Mouse (Mus musculus) kidney, postnatal 0 days (tissue): ENCODE data around the gene Cabin1. TPM values are rescaled to one million over a fixed set of nuclear protein-coding genes. Genes with fewer than 3 reads are reported as not detected.
A peak's percentile ranks its signal among the peaks of the same experiment; 100 is the strongest.

Experiments
- ATAC-seq: fragments of 200-750 bp; cut with Nextera tagmentation; replicated peaks from 2 replicates; pipeline ENCODE4 v1.8.0; 2017; ENCODE audit warnings: low read depth, moderate number of reproducible peaks, moderate TSS enrichment, moderate library complexity; ENCODE audit not compliant: low FRiP score
- DNase-seq: peaks from one replicate; pipeline ENCODE4 v3.0.0-alpha.2; 2016; ENCODE audit warnings: low spot score
- H3K27ac ChIP-seq: fragments of 300-500 bp; sonication (generic); 2 replicates; pipeline ENCODE4 v1.5.1; 2014; ENCODE audit warnings: mild to moderate bottlenecking
- H3K27me3 ChIP-seq: fragments of 300-500 bp; sonication (generic); 2 replicates; pipeline ENCODE4 v1.6.1; 2014; ENCODE audit warnings: low read length, mixed read lengths; ENCODE audit not compliant: insufficient read depth
- H3K36me3 ChIP-seq: fragments of 300-500 bp; sonication (generic); 2 replicates; pipeline ENCODE4 v1.6.1; 2014; ENCODE audit warnings: low read length, mixed read lengths; ENCODE audit not compliant: insufficient read depth
- H3K4me1 ChIP-seq: fragments of 300-500 bp; sonication (generic); replicated peaks from 2 replicates; pipeline ENCODE4 v1.6.1; 2014; ENCODE audit warnings: antibody characterized with exemption, low read length, mixed read lengths; ENCODE audit not compliant: insufficient read depth
- H3K4me2 ChIP-seq: fragments of 300-500 bp; sonication (generic); 2 replicates; pipeline ENCODE4 v1.6.1; 2014; ENCODE audit warnings: mild to moderate bottlenecking, low read length, moderate library complexity, mixed read lengths
- H3K4me3 ChIP-seq: fragments of 300-500 bp; sonication (generic); replicated peaks from 2 replicates; pipeline ENCODE4 v1.5.1; 2014; ENCODE audit warnings: low read depth, low read length
- H3K9ac ChIP-seq: fragments of 300-500 bp; sonication (generic); 2 replicates; pipeline ENCODE4 v1.6.1; 2014; ENCODE audit warnings: low read depth, low read length
- H3K9me3 ChIP-seq: fragments of 300-500 bp; sonication (generic); replicated peaks from 2 replicates; pipeline ENCODE4 v1.6.1; 2016; ENCODE audit warnings: low read length, inconsistent platforms, mixed read lengths
- CTCF ChIP-seq: IDR thresholded peaks from 2 replicates; pipeline ENCODE4 v1.5.1; 2016; ENCODE audit warnings: antibody characterized with exemption, low read depth, mild to moderate bottlenecking, moderate library complexity
- WGBS: fragments of 180-500 bp; shearing (Covaris S2); extraction: QIAGEN DNeasy Blood & Tissue Kit; methylation state at CpG from one replicate; pipeline ENCODE4 v1.1.7; 2014; 5-methylcytosine and 5-hydroxymethylcytosine counted together
- polyA plus RNA-seq: library from polyadenylated mRNA; unstranded; fragments of >200 nt; fragmentation: Nextera tagmentation; extraction: Ambion mirVana; gene quantifications from 2 replicates; pipeline ENCODE4 v1.2.1, GENCODE M21; 2015

The Cabin1 gene
- polyA plus RNA-seq, 1 experiment from 2014 or later, result 24.0 TPM

DNA sequence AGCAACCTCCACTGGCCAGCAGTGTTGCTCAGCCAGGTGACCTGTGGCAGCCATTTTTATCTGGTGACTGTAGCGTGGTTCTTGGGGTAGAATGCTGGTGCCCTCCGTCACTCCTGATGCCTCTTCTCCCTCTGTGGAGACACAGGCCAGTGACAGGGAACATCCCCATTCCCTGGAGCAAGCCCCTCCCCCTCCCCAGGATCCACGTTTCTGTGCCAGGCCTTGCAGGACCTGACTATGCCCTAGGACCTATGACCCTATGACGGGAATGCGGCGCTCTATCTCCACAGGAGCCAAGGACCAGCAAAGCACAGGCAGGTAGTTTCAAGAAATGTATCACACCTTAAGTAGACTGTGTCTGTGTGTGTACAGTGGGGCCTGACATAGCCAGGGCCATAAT is 116.0 kb downstream of the Cabin1 start:
- Histone ChIP-seq H3K9ac (no peak overlapping the region), H3K4me3 (no peak overlapping the region), H3K27me3 (no peaks in the 10 kb centered on the region), H3K9me3 (no peaks in the 10 kb centered on the region), H3K36me3 (peaks cover 39% of the 10 kb centered on the region), H3K27ac (no peak overlapping the region), H3K4me2 (no peak overlapping the region), H3K4me1 (no peaks in the 10 kb centered on the region; the same call in none of the 2 replicates)
- 94% methylated on average over 6 of the region's 6 CpGs for WGBS
- no peak for ATAC-seq
- TF ChIP-seq CTCF, result no peak
- no peak for DNase-seq

DNA sequence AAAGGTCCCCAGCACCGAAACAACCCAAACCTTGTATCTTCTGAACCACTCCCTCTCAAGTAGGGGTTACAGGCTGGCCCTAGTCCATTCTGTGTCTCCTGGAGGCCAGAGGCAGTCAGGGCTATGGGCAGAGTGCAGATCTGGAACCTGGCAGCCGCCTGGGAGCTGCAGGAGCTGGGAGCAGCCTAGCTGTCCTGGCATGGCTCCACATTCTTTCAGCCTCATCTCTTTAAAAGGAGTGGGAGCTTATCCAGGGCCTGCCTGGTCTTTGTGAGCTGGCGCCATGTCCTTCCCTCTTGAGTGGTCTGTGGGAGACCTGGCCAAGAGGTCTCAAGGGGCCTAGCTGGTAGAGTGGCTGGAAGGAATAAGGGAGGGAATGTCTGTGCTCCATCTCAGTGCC is 116.8 kb downstream of the Cabin1 start:
- Histone ChIP-seq H3K4me1 (no peaks in the 10 kb centered on the region; the same call in none of the 2 replicates), H3K9ac (no peak overlapping the region), H3K4me3 (no peak overlapping the region), H3K27me3 (no peaks in the 10 kb centered on the region), H3K27ac (no peak overlapping the region), H3K36me3 (peaks cover 33% of the 10 kb centered on the region), H3K4me2 (no peak overlapping the region), H3K9me3 (no peaks in the 10 kb centered on the region)
- no peak for TF ChIP-seq CTCF
- ATAC-seq (no peak), DNase-seq (no peak)
- WGBS, result 90% methylated on average over 3 of the region's 3 CpGs

DNA sequence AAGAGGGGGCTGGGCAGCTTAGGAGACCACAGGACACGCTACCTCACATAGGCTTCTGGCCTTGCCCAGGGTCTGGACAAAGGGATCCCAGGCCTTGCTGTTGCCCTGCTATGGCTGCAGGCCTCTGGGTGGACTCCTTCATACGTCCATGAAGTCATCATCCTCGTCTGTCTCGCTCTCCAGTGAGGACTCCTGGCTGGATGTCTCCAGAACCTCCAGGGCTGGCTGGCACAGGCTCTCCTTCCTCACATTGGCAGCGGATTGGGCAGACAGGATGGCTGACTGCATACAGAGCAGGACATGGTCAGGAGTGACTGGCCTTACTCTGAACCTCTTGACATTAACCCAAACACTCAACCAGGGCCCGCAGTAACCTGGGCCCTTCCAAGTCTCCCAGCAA is 117.7 kb downstream of the Cabin1 start:
- ATAC-seq (no peak), DNase-seq (no peak)
- no peaks in the 10 kb centered on the region for H3K9me3 ChIP-seq
- TF ChIP-seq CTCF, result no peak
- WGBS, result 94% methylated on average over 6 of the region's 6 CpGs
- H3K4me1 ChIP-seq, result no peaks in the 10 kb centered on the region; the same call in none of the 2 replicates
- no peak overlapping the region for H3K27ac ChIP-seq
- no peak overlapping the region for H3K4me2 ChIP-seq
- peaks cover 23% of the 10 kb centered on the region; the same call in 1 of the 2 replicates for H3K36me3 ChIP-seq
- H3K9ac ChIP-seq, result no peak overlapping the region
- H3K27me3 ChIP-seq, result no peaks in the 10 kb centered on the region
- H3K4me3 ChIP-seq, result no peak overlapping the region

DNA sequence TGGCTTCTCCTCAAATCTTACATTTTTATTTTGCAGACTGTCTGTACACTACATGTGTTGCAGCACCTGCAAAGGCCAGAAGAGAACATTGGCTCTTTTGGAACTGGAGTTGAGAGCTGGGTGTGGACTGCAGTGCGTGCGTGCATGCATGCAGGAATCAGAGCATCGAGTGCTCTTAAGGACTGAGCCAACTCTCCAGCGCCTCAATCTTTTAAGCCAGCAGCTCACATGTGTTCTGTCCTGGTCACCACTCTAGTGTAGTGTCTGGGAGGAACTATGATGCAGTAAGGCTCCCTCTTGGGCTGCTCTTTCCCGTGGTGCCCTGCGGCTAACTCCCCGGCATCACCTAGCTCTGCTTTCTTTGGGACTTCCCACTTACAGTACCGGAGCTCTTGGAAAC is 118.5 kb downstream of the Cabin1 start:
- WGBS, result 92% methylated on average over 8 of the region's 8 CpGs
- TF ChIP-seq CTCF, result no peak
- Histone ChIP-seq H3K9ac (no peak overlapping the region), H3K4me1 (no peaks in the 10 kb centered on the region; the same call in none of the 2 replicates), H3K4me2 (no peak overlapping the region), H3K27ac (no peak overlapping the region), H3K36me3 (peaks cover 15% of the 10 kb centered on the region; the same call in 1 of the 2 replicates), H3K27me3 (no peaks in the 10 kb centered on the region), H3K4me3 (no peak overlapping the region), H3K9me3 (no peaks in the 10 kb centered on the region)
- no peak for ATAC-seq
- no peak for DNase-seq

DNA sequence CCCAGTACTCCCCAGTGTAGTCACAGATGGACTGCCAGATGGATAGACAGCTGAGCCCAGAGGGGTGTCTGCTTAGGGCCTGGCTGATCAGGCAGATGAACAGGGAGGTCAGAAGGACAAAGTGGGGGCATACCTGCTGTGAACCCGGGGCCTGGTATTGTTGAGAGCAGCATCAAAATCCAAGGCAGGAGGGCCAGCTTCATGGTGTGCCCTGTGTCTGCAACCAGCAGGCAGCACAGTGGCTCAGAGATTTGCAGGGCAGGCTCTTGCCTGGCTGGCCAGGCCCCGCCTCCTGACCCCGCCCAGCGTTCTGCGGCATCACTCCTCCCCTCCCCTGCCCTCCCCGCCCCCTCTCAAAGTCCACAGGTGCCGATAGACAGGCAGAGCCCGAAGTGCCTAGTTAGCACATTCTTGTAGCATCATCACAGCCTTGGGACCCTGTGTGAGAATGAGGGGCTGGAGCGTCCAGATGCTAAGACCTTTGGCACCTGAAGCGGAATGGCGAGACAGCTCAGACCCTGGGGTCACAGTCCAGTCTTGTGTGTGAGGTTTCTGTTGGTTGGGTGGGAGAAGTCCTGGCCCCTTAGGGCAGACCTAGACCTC is 120.3 kb downstream of the Cabin1 start, which contains the start of gene Susd2:
TSS of gene Susd2 (minus strand) at position 268 of the 603 bp plus-strand sequence.
- H3K4me3 ChIP-seq, result no peak within 1 kb of the TSS
- WGBS, result 9% methylated on average over 11 of the region's 11 CpGs

DNA sequence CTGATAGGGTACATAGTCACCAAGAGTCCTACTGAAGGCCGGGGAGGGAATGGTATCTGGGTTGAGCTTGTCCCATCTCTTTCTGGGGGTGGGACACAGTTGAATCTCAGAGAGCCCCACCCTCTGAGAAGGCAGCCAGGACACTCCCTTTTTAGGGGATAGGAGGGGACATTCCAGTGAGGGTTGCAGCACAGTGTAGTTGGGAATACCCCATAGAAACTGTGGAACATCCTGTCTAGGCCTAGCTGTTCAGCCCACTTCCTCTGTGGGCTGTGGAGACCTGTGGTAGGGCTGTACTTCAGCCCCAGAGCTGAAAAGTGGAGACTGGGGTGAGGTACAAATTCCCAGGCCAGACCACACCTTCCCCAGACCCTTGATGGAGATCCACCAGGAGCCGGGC is 121.2 kb downstream of the Cabin1 start:
- H3K9ac ChIP-seq, result peak overlapping the region; percentile 1; the same call in 1 of the 2 replicates
- no peaks in the 10 kb centered on the region for H3K27me3 ChIP-seq
- DNase-seq (peak; percentile 21), ATAC-seq (no peak)
- no peaks in the 10 kb centered on the region for H3K9me3 ChIP-seq
- peaks cover 10% of the 10 kb centered on the region; the same call in 1 of the 2 replicates for H3K36me3 ChIP-seq
- H3K4me3 ChIP-seq, result no peak overlapping the region
- 93% methylated on average over 2 of the region's 2 CpGs for WGBS
- no peak for TF ChIP-seq CTCF
- no peaks in the 10 kb centered on the region; the same call in none of the 2 replicates for H3K4me1 ChIP-seq
- peak overlapping the region; percentile 30 for H3K4me2 ChIP-seq
- no peak overlapping the region for H3K27ac ChIP-seq

More for the DNA sequence above, 120.3 kb downstream of the Cabin1 start, which contains the start of gene Susd2:
- Histone ChIP-seq H3K4me1 (no peaks in the 10 kb centered on the region; the same call in none of the 2 replicates), H3K4me2 (peak within 1 kb of the TSS; percentile 30), H3K9ac (peak within 1 kb of the TSS; percentile 23; the same call in 1 of the 2 replicates), H3K27me3 (no peaks in the 10 kb centered on the region), H3K9me3 (no peaks in the 10 kb centered on the region), H3K27ac (peak within 1 kb of the TSS; percentile 62), H3K36me3 (peaks cover 11% of the 10 kb centered on the region; the same call in 1 of the 2 replicates)
- DNase-seq (peak; percentile 67), ATAC-seq (peak; percentile 92)
- TF ChIP-seq CTCF, result no peak
